Mouse (Mus musculus) kidney, postnatal 4 days (tissue): Measurements from ENCODE around the gene Klhdc8a.

Experiments
- DNase-seq, 2 experiments: peaks; one replicate each; pipeline ENCODE4 v3.0.0; 2021; ENCODE audit warnings: mixed read lengths in 2 of 2

The Klhdc8a gene

GRCm38 (mm10) chr1:132319242-132319641 is 20.8 kb downstream of the Klhdc8a start:
- DNase-seq = peak; percentile 85 to 91

- no peak for DNase-seq
These were observed 23.6 kb downstream of the Klhdc8a start for GRCm38 (mm10) chr1:132321821-132322580.

- peak; percentile 49 to 66 for DNase-seq
These were observed 24.5 kb downstream of the Klhdc8a start for GRCm38 (mm10) chr1:132322711-132323542.

GRCm38 (mm10) chr1:132326777-132327176 is 28.4 kb downstream of the Klhdc8a start:
- DNase-seq = peak; percentile 50 to 68

- DNase-seq = peak in 1 of 2 experiments; percentile 58
These were observed 29.1 kb downstream of the Klhdc8a start for GRCm38 (mm10) chr1:132327477-132327876.

- DNase-seq = no peak
These were observed 30.1 kb downstream of the Klhdc8a start for GRCm38 (mm10) chr1:132328565-132328964.

GRCm38 (mm10) chr1:132329656-132330055 is 31.2 kb downstream of the Klhdc8a start:
- DNase-seq = no peak

GRCm38 (mm10) chr1:132330397-132330796 is 32.0 kb downstream of the Klhdc8a start:
- DNase-seq = peak in 1 of 2 experiments; percentile 52

GRCm38 (mm10) chr1:132331283-132331682 is 32.9 kb downstream of the Klhdc8a start:
- peak in 1 of 2 experiments; percentile 35 for DNase-seq

- DNase-seq = no peak
These were observed 34.8 kb downstream of the Klhdc8a start for GRCm38 (mm10) chr1:132333201-132333600.

GRCm38 (mm10) chr1:132333675-132334141 is 35.3 kb downstream of the Klhdc8a start:
- peak; percentile 86 to 93 for DNase-seq

- peak in 1 of 2 experiments; percentile 40 for DNase-seq
These were observed 35.9 kb downstream of the Klhdc8a start for GRCm38 (mm10) chr1:132334178-132334801.

GRCm38 (mm10) chr1:132335378-132335965 is 37.0 kb downstream of the Klhdc8a start:
- peak; percentile 73 to 84 for DNase-seq

- DNase-seq = no peak
These were observed 38.5 kb downstream of the Klhdc8a start for GRCm38 (mm10) chr1:132336921-132337320.

GRCm38 (mm10) chr1:132338027-132338660 is 39.7 kb downstream of the Klhdc8a start:
- DNase-seq = peak in 1 of 2 experiments; percentile 59

- DNase-seq = peak in 1 of 2 experiments; percentile 61
These were observed 43.5 kb downstream of the Klhdc8a start for GRCm38 (mm10) chr1:132341731-132342501.

GRCm38 (mm10) chr1:132342518-132342917 is 44.1 kb downstream of the Klhdc8a start:
- DNase-seq = no peak

- no peak for DNase-seq
These were observed 44.8 kb downstream of the Klhdc8a start for GRCm38 (mm10) chr1:132343191-132343590.

- no peak for DNase-seq
These were observed 45.2 kb downstream of the Klhdc8a start for GRCm38 (mm10) chr1:132343656-132344055.

GRCm38 (mm10) chr1:132345514-132345913 is 47.1 kb downstream of the Klhdc8a start:
- no peak for DNase-seq

- DNase-seq = peak; percentile 69 to 81
These were observed 47.9 kb downstream of the Klhdc8a start for GRCm38 (mm10) chr1:132346134-132346851.
